Mouse (Mus musculus): ENCODE measurements at regions not wholly inside any gene's neighbourhood (a gene's known extent, or its start where the extent isn't known, plus 50 kb on each side); places are given as distances from the start of the nearest gene placed in this dataset.
"Not testable (repeated sequence)": the region's sequence is repeated elsewhere in the genome, so short reads cannot be mapped to it uniquely, and the experiment has no call there.

DNA sequence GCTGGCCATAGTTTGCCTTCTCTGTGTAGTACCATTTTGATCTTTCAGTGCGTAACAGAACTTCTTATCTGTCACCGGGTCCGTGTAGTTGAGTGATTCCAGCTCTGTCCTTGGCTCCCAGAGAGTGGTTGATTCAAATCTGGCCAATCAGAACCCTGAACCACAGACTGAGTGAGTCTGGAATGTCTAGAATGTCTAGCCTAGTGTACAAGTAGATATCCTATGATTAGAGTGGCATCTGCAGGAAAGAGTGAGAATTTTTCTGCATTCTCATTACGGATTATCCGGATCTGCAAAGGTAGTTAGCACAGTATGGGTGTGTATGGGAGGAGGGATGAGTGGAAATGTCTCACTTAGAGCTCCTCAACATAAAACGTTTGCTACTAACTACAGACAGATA is 97.9 kb upstream of the Pdk4 start:
- Histone ChIP-seq H3K9me3 (ENCODE audit: control insufficient read depth, low read length) (no peaks in the 10 kb centered on the region), H3K36me3 (ENCODE audit: control insufficient read depth, insufficient read depth, low read length) (no peaks in the 10 kb centered on the region), H3K27me3 (ENCODE audit: control insufficient read depth, insufficient read depth, low read length) (no peaks in the 10 kb centered on the region), H3K4me2 (replicated peaks; ENCODE audit: low read depth) (no peak overlapping the region), H3K9ac (ENCODE audit: low read length) (no peak overlapping the region), H3K4me1 (replicated peaks; ENCODE audit: control insufficient read depth, insufficient read depth) (no peaks in the 10 kb centered on the region), H3K4me3 (ENCODE audit: low read depth, low read length) (no peak overlapping the region), H3K27ac (replicated peaks) (no peak overlapping the region)
- ATAC-seq (ENCODE audit: low FRiP score, low TSS enrichment) (peak; percentile 18; the same call in 1 of the 2 replicates), DNase-seq (ENCODE audit: low spot score) (no peak)
- TF ChIP-seq CTCF (IDR thresholded peaks at IDR 0.05; ENCODE audit: low read depth): peak; percentile 46
- no peak for TF ChIP-seq EP300 (optimal IDR thresholded peaks at IDR 0.05)
- WGBS: 64% methylated on average over 6 of the region's 6 CpGs

DNA sequence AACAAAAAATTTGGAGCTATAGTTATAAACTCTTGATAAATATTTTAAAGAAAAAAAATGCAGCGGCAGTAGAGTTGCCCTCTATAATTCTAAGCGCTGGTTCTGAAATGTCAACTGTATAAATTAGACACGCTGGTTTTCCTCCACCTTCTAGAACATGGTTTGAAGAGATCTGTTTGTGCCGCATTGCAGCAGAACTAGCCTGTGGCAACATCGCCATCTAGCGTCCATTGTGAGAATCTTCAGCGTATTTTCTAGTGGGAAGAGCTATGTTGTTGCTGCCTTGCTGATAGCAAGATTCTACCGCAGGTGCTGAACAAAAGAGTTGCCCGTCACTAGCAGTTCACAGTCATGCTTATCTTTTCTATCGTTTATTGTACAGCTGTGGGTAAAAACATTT is 93.5 kb upstream of the Pdk4 start:
- peak; percentile 83 for ATAC-seq (ENCODE audit: low FRiP score, low TSS enrichment)
- 4% methylated on average over 10 of the region's 10 CpGs for WGBS
- no peaks in the 10 kb centered on the region for H3K9me3 ChIP-seq (ENCODE audit: control insufficient read depth, low read length)

DNA sequence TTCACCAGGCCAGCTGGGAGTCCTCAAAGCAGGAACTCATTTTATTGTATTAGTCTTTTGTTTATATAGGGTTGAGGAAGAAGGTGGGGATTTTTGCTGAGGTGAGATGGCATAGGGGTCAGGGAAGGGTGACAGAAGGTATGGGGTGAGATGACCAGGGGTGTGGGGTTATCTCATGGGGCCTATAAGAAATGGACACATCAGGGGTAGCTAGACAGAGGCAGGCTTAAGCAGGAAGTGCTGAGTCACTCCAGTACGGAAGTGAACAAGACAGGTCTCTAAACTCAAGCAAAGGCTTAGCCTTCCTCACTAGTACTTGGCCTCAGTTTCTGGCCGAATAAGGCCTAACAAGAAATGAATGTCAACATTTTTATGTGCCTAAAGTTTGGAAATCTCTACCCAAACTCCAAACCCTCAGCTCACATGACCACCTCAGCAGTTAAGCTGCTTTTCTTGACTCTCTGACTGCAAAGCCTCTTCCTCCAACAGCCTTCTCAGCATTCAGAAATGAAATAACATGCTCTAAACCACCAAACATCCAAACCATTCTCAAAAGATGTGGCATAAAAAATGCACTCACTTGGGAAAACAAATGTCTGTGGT is 86.9 kb upstream of the Pdk4 start:
- no peak overlapping the region for H3K27ac ChIP-seq (replicated peaks)
- ATAC-seq (ENCODE audit: low FRiP score, low TSS enrichment) (peak; percentile 53; the same call in 1 of the 2 replicates), DNase-seq (ENCODE audit: low spot score) (no peak)
- H3K27me3 ChIP-seq (ENCODE audit: control insufficient read depth, insufficient read depth, low read length): no peaks in the 10 kb centered on the region
- no peak for TF ChIP-seq EP300 (optimal IDR thresholded peaks at IDR 0.05)
- no peak for TF ChIP-seq CTCF (IDR thresholded peaks at IDR 0.05; ENCODE audit: low read depth)
- 52% methylated on average over 2 of the region's 2 CpGs for WGBS
- no peak overlapping the region for H3K4me3 ChIP-seq (ENCODE audit: low read depth, low read length)
- H3K4me2 ChIP-seq (replicated peaks; ENCODE audit: low read depth): no peak overlapping the region
- no peaks in the 10 kb centered on the region for H3K36me3 ChIP-seq (ENCODE audit: control insufficient read depth, insufficient read depth, low read length)
- no peaks in the 10 kb centered on the region for H3K9me3 ChIP-seq (ENCODE audit: control insufficient read depth, low read length)
- H3K4me1 ChIP-seq (replicated peaks; ENCODE audit: control insufficient read depth, insufficient read depth): no peaks in the 10 kb centered on the region
- no peak overlapping the region for H3K9ac ChIP-seq (ENCODE audit: low read length)

More for the DNA sequence above, 93.5 kb upstream of the Pdk4 start:
- no peak overlapping the region for H3K4me2 ChIP-seq (replicated peaks; ENCODE audit: low read depth)
- no peak overlapping the region for H3K9ac ChIP-seq (ENCODE audit: low read length)
- H3K4me3 ChIP-seq (ENCODE audit: low read depth, low read length): no peak overlapping the region
- TF ChIP-seq EP300 (optimal IDR thresholded peaks at IDR 0.05): no peak
- peak; percentile 98 for TF ChIP-seq CTCF (IDR thresholded peaks at IDR 0.05; ENCODE audit: low read depth)
- H3K27ac ChIP-seq (replicated peaks): no peak overlapping the region
- H3K36me3 ChIP-seq (ENCODE audit: control insufficient read depth, insufficient read depth, low read length): no peaks in the 10 kb centered on the region
- H3K27me3 ChIP-seq (ENCODE audit: control insufficient read depth, insufficient read depth, low read length): no peaks in the 10 kb centered on the region
- DNase-seq (ENCODE audit: low spot score): peak; percentile 74
- no peaks in the 10 kb centered on the region for H3K4me1 ChIP-seq (replicated peaks; ENCODE audit: control insufficient read depth, insufficient read depth)

DNA sequence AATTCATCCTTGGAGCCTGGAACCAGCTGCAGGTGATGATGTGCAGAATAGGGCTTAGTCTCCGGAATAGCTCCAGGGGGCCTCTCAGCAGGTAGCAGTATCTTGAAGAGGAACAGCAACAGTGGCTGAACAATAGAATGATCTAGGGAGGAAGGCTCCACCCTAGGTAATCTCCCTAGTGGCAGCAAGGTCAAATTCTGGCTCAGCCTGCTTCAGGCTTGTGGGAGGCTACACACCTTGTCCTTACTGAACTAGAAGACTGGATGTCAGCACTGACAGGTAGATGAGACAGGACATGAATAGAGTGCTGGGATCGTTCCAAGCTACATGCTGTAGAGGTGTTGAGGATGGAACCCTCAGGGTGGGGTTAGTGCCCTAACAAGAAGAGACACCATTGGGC is 80.8 kb upstream of the Pdk4 start:
- 86% methylated on average over 2 of the region's 2 CpGs for WGBS
- not testable (repeated sequence) for ATAC-seq (ENCODE audit: low FRiP score, low TSS enrichment); H3K27ac ChIP-seq (replicated peaks); H3K27me3 ChIP-seq (ENCODE audit: control insufficient read depth, insufficient read depth, low read length); DNase-seq (ENCODE audit: low spot score); H3K4me1 ChIP-seq (replicated peaks; ENCODE audit: control insufficient read depth, insufficient read depth); H3K9ac ChIP-seq (ENCODE audit: low read length); H3K4me2 ChIP-seq (replicated peaks; ENCODE audit: low read depth); H3K36me3 ChIP-seq (ENCODE audit: control insufficient read depth, insufficient read depth, low read length); H3K9me3 ChIP-seq (ENCODE audit: control insufficient read depth, low read length); H3K4me3 ChIP-seq (ENCODE audit: low read depth, low read length)

DNA sequence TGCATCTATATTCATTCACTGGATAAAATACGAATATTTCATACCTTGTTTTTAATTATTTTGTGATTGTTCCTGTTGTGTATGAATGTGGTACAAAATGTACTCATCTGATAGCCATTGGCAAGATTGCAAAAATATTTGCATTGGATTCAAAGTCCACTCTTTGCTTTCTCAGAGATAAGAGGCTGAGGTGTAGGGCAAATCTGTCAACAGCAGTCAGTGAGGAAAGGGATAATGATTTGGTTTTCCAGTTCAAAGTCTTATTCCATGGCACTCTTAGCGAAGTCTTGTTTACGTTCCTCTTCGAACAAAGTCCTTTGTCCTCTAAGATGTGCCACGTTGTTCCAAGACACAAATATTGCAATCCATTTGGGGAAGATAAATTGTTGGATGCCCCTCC is 70.5 kb upstream of the Pdk4 start:
- no peaks in the 10 kb centered on the region for H3K36me3 ChIP-seq (ENCODE audit: control insufficient read depth, insufficient read depth, low read length)
- 34% methylated on average over 5 of the region's 5 CpGs for WGBS
- H3K9me3 ChIP-seq (ENCODE audit: control insufficient read depth, low read length): no peaks in the 10 kb centered on the region
- DNase-seq (ENCODE audit: low spot score) (no peak), ATAC-seq (ENCODE audit: low FRiP score, low TSS enrichment) (peak; percentile 49)
- TF ChIP-seq EP300 (optimal IDR thresholded peaks at IDR 0.05) (no peak), CTCF (IDR thresholded peaks at IDR 0.05; ENCODE audit: low read depth) (no peak)
- H3K4me1 ChIP-seq (replicated peaks; ENCODE audit: control insufficient read depth, insufficient read depth): no peaks in the 10 kb centered on the region
- no peak overlapping the region for H3K9ac ChIP-seq (ENCODE audit: low read length)
- no peak overlapping the region for H3K4me3 ChIP-seq (ENCODE audit: low read depth, low read length)
- no peak overlapping the region for H3K4me2 ChIP-seq (replicated peaks; ENCODE audit: low read depth)
- 0 out of 2 replicates have a peak overlapping the region, but pooled peaks have one; percentile 20 for H3K27ac ChIP-seq (replicated peaks)
- no peaks in the 10 kb centered on the region for H3K27me3 ChIP-seq (ENCODE audit: control insufficient read depth, insufficient read depth, low read length)

DNA sequence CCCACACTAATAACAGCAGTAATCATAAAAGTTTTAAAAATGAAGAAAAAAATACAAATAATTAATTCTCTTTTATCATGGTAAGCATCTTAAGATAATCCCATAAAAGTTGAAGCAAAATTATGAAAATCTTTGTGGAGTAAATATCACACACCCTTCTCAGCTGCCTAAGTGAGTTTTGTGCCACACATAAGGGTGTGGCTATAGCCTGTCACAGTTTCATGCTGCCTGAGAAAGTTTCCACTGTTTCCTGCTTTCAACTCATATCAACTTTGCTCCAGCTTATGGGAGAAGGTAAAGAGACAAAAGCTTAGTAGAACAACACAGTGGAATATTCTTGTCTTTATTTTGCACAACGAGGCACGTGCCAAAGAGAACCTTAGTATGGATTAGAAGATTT is 68.9 kb upstream of the Pdk4 start:
- Histone ChIP-seq H3K9ac (ENCODE audit: low read length) (no peak overlapping the region), H3K4me1 (replicated peaks; ENCODE audit: control insufficient read depth, insufficient read depth) (no peaks in the 10 kb centered on the region), H3K4me3 (ENCODE audit: low read depth, low read length) (no peak overlapping the region), H3K9me3 (ENCODE audit: control insufficient read depth, low read length) (no peaks in the 10 kb centered on the region), H3K27me3 (ENCODE audit: control insufficient read depth, insufficient read depth, low read length) (no peaks in the 10 kb centered on the region), H3K36me3 (ENCODE audit: control insufficient read depth, insufficient read depth, low read length) (no peaks in the 10 kb centered on the region), H3K27ac (replicated peaks) (peak overlapping the region; percentile 77), H3K4me2 (replicated peaks; ENCODE audit: low read depth) (no peak overlapping the region)
- ATAC-seq (ENCODE audit: low FRiP score, low TSS enrichment): peak; percentile 88
- WGBS: 63% methylated on average over 2 of the region's 2 CpGs
- no peak for DNase-seq (ENCODE audit: low spot score)
- TF ChIP-seq EP300 (optimal IDR thresholded peaks at IDR 0.05): no peak
- no peak for TF ChIP-seq CTCF (IDR thresholded peaks at IDR 0.05; ENCODE audit: low read depth)
